Mouse (Mus musculus) adrenal gland, postnatal 0 days (tissue): ENCODE measurements around the gene Olfr1378. TPM values are rescaled to one million over a fixed set of nuclear protein-coding genes. Genes with fewer than 3 reads are reported as not detected.

Experiments
- polyA plus RNA-seq: library from polyadenylated mRNA; unstranded; fragments of >200 nt; fragmentation: Nextera tagmentation; extraction: Ambion mirVana; gene quantifications from 2 replicates; pipeline ENCODE4 v1.2.1, GENCODE M21; 2015

Olfr1378 gene
- polyA plus RNA-seq, result not detected in 2 replicates

DNA sequence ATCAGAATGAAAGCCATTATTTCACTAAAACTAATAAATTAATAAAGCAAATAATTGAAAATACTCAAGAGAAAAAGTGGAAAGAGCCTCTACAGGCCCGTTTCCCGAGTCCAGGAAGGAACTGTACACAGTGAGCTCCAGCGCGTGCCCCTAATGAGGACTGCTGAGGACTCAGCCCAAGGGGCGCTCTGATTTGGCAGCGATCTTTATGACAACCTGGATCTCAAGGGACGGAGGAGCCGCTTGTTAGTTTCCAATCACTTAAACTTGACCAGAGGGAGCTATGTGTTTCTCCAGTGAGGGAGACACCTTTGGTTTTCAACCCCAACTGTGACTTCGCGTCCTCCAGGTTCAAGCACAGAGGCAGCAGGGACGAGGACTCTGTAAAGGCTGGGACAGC, at the start of gene Olfr1378:
TSS of gene Olfr1378 (plus strand) at position 301 of the 400 bp plus-strand sequence.

GRCm38 (mm10) chr11:50931451-50931866, 34.9 kb upstream of the Olfr1378 start, which contains the start of gene Zfp354b:
Zfp354b (minus strand) TSS chr11:50931633.

DNA sequence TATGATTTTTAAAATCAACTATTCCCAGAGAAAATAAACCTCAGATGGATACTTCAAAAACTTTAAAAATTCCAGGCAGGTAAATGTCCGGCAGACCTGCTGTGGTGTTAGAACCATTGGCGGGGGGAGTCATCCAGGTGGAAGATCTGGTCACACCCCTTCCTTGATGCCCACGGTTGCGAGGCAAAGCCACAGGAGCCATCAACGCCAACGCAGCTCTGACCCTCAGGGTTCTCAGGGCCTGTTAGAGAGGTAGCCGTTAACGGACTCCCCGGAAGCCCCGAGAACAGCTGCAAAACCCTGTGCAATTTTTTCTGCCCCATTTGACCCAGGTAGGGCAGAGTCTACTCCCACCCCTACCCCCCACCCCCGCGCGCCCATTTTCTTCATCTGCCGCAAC, 22.8 kb upstream of the Olfr1378 start, which contains the start of gene 4933414I15Rik:
TSS of gene 4933414I15Rik (minus strand) at position 260 of the 400 bp plus-strand sequence.

DNA sequence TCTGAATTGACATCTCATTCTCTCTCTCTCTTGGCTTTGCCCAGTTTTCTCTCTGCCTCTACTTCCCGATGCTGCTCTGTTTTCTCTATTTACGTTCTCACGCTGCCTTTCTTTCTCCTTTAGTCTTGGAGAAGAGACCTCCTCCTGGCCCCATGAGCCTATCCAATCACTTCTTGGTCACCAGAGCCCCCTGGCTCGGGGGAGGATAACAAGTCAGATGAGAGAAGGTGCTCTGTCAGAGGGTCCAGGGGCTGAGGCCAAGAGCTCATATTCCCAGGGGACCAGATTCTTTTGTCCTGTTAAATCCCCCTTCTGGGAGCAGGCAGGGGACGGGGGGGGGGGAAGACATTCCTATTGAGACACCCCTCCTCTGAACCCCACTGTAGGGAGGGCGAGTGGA, 12.7 kb upstream of the Olfr1378 start, which contains the start of gene Prop1:
TSS of gene Prop1 (minus strand) at position 101 of the 400 bp plus-strand sequence.

GRCm38 (mm10) chr11:50981667-50982066, 15.3 kb downstream of the Olfr1378 start, which contains the start of gene Olfr1377:
Olfr1377 (plus strand) TSS chr11:50981967.

GRCm38 (mm10) chr11:51003296-51003695, 37.0 kb downstream of the Olfr1378 start, which contains the start of gene Olfr51:
Olfr51 (plus strand) TSS chr11:51003596.

DNA sequence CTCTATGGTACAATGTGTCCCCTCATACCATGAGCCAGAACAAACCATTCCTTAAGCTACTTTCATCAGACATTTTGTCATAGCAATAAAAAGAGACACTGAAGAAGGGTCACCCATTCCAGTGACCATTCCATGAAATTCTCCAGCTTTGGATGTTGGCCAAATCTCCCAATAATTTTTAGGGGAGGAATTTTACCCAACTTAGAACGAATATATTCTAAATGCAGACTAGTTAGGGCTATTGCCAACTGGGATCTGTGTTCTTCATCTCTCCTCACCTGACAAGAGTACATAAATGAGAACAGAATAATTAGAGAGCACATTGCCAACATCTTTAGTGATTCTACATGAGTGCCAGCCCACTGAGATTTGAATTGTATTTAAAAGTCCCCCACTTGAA, 47.6 kb downstream of the Olfr1378 start, which contains the start of gene Olfr54:
TSS of gene Olfr54 (plus strand) at position 301 of the 400 bp plus-strand sequence.

Other genes with a start within 250 kb of the Olfr1378 start
- 8.3 and 10.0 TPM in 2 replicates for gene Zfp354c, start 138.8 kb upstream of the Olfr1378 start, polyA plus RNA-seq
- 1.1 and 1.3 TPM in 2 replicates for gene Zfp879, start 125.0 kb upstream of the Olfr1378 start, polyA plus RNA-seq
- gene Grm6, start 115.8 kb upstream of the Olfr1378 start, polyA plus RNA-seq, result 0.14 TPM in 1 of 2 replicates, not detected in the other
- gene Zfp454, start 78.9 kb upstream of the Olfr1378 start, polyA plus RNA-seq, result 3.3 and 4.3 TPM in 2 replicates
- 10.2 and 10.8 TPM in 2 replicates for gene Zfp2, start 50.4 kb upstream of the Olfr1378 start, polyA plus RNA-seq
- 1.6 and 1.8 TPM in 2 replicates for gene Zfp354b, start 34.9 kb upstream of the Olfr1378 start, polyA plus RNA-seq
- gene 4933414I15Rik, start 22.8 kb upstream of the Olfr1378 start, polyA plus RNA-seq, result not detected in 2 replicates
- gene Prop1, start 12.8 kb upstream of the Olfr1378 start, polyA plus RNA-seq, result 0.23 TPM in 1 of 2 replicates, not detected in the other
- gene Olfr1377, start 15.4 kb downstream of the Olfr1378 start, polyA plus RNA-seq, result not detected in 2 replicates
- not detected in 2 replicates for gene Olfr51, start 37.1 kb downstream of the Olfr1378 start, polyA plus RNA-seq
- 0.35 and 0.63 TPM in 2 replicates for gene Olfr54, start 47.7 kb downstream of the Olfr1378 start, polyA plus RNA-seq
- gene Olfr1375, start 81.6 kb downstream of the Olfr1378 start, polyA plus RNA-seq, result not detected in 2 replicates
- 5.8 and 6.9 TPM in 2 replicates for gene Zfp354a, start 92.7 kb downstream of the Olfr1378 start, polyA plus RNA-seq